Mouse (Mus musculus) hindbrain, embryonic 13.5 days (tissue): ENCODE measurements around the gene Gm20662. TPM values are rescaled to one million over a fixed set of nuclear protein-coding genes. Genes with fewer than 3 reads are reported as not detected.

Experiments used
- ATAC-seq: fragments of 200-750 bp; cut with Nextera tagmentation; 2 replicates; pipeline ENCODE4 v1.8.0; 2017; ENCODE audit warnings: moderate TSS enrichment; ENCODE audit not compliant: low FRiP score
- H3K27ac ChIP-seq: fragments of 300-500 bp; sonication (generic); 2 replicates; pipeline ENCODE4 v1.5.1; 2015; ENCODE audit warnings: inconsistent platforms, mild to moderate bottlenecking, moderate library complexity
- H3K27me3 ChIP-seq: fragments of 300-500 bp; sonication (generic); 2 replicates; pipeline ENCODE4 v1.6.1; 2015; ENCODE audit warnings: mild to moderate bottlenecking, inconsistent platforms
- H3K36me3 ChIP-seq: fragments of 300-500 bp; sonication (generic); 2 replicates; pipeline ENCODE4 v1.6.1; 2015; ENCODE audit warnings: mild to moderate bottlenecking, inconsistent platforms
- H3K4me1 ChIP-seq: fragments of 300-500 bp; sonication (generic); replicated peaks from 2 replicates; pipeline ENCODE4 v1.6.1; 2015; ENCODE audit warnings: inconsistent platforms
- H3K4me2 ChIP-seq: fragments of 300-500 bp; sonication (generic); 2 replicates; pipeline ENCODE4 v1.6.1; 2015; ENCODE audit warnings: inconsistent platforms, mild to moderate bottlenecking, moderate library complexity
- H3K4me3 ChIP-seq: fragments of 300-500 bp; sonication (generic); 2 replicates; pipeline ENCODE4 v1.5.1; 2015; ENCODE audit warnings: mild to moderate bottlenecking, inconsistent platforms
- H3K9ac ChIP-seq: fragments of 300-500 bp; sonication (generic); 2 replicates; pipeline ENCODE4 v1.6.1; 2015; ENCODE audit warnings: mild to moderate bottlenecking, inconsistent platforms
- H3K9me3 ChIP-seq: fragments of 300-500 bp; sonication (generic); 2 replicates; pipeline ENCODE4 v1.6.1; 2016; ENCODE audit warnings: inconsistent platforms
- WGBS: fragments of 180-500 bp; shearing (Covaris S2); methylation state at CpG from one replicate; pipeline ENCODE4 v1.1.7; 2015; 5-methylcytosine and 5-hydroxymethylcytosine counted together
- polyA plus RNA-seq: library from polyadenylated mRNA; unstranded; fragments of >200 nt; fragmentation: Nextera tagmentation; extraction: Ambion mirVana; gene quantifications from 2 replicates; pipeline ENCODE4 v1.2.1, GENCODE M21; 2015

Gm20662 gene
- polyA plus RNA-seq, 1 experiment from 2014 or later, result 0.60 TPM

- Histone ChIP-seq H3K4me1 (no peaks in the 10 kb centered on the region), H3K27ac (no peak overlapping the region), H3K9me3 (no peaks in the 10 kb centered on the region), H3K36me3 (peaks cover 74% of the 10 kb centered on the region), H3K27me3 (no peaks in the 10 kb centered on the region), H3K4me3 (no peak overlapping the region), H3K9ac (no peak overlapping the region), H3K4me2 (no peak overlapping the region)
- WGBS, result 83% methylated on average over 7 of the region's 7 CpGs
- ATAC-seq, result no peak
These were observed 71.0 kb downstream of the Gm20662 start for GRCm38 (mm10) chr9:108067199-108067598.

- no peak overlapping the region for H3K4me3 ChIP-seq
- H3K9ac ChIP-seq, result no peak overlapping the region
- peaks cover 70% of the 10 kb centered on the region for H3K36me3 ChIP-seq
- H3K27ac ChIP-seq, result no peak overlapping the region
- 23% methylated on average over 8 of the region's 8 CpGs for WGBS
- no peaks in the 10 kb centered on the region for H3K4me1 ChIP-seq
- H3K27me3 ChIP-seq, result no peaks in the 10 kb centered on the region
- H3K4me2 ChIP-seq, result no peak overlapping the region
- ATAC-seq, result peak; percentile 33; the same call in 1 of the 2 replicates
- no peaks in the 10 kb centered on the region for H3K9me3 ChIP-seq
These were observed 71.8 kb downstream of the Gm20662 start for GRCm38 (mm10) chr9:108067900-108068299.

GRCm38 (mm10) chr9:108069007-108069406 lies 72.9 kb downstream of the Gm20662 start:
- Histone ChIP-seq H3K9me3 (no peaks in the 10 kb centered on the region), H3K27ac (no peak overlapping the region), H3K9ac (no peak overlapping the region), H3K4me3 (no peak overlapping the region), H3K4me1 (no peaks in the 10 kb centered on the region), H3K27me3 (no peaks in the 10 kb centered on the region), H3K36me3 (peaks cover 64% of the 10 kb centered on the region), H3K4me2 (no peak overlapping the region)
- WGBS, result 94% methylated on average over 9 of the region's 9 CpGs
- no peak for ATAC-seq

GRCm38 (mm10) chr9:108069529-108069928 lies 73.4 kb downstream of the Gm20662 start:
- H3K27ac ChIP-seq, result no peak overlapping the region
- 91% methylated on average over 7 of the region's 7 CpGs for WGBS

GRCm38 (mm10) chr9:108071801-108072200 lies 75.7 kb downstream of the Gm20662 start:
- H3K36me3 ChIP-seq, result peaks cover 51% of the 10 kb centered on the region
- no peaks in the 10 kb centered on the region for H3K27me3 ChIP-seq
- H3K27ac ChIP-seq, result no peak overlapping the region
- no peak overlapping the region for H3K9ac ChIP-seq
- WGBS, result 93% methylated on average over 4 of the region's 4 CpGs
- H3K4me2 ChIP-seq, result no peak overlapping the region
- H3K4me3 ChIP-seq, result no peak overlapping the region
- H3K4me1 ChIP-seq, result no peaks in the 10 kb centered on the region
- H3K9me3 ChIP-seq, result no peaks in the 10 kb centered on the region
- ATAC-seq, result no peak

More at GRCm38 (mm10) chr9:108069529-108069928, 73.4 kb downstream of the Gm20662 start:
- Histone ChIP-seq H3K4me1 (no peaks in the 10 kb centered on the region), H3K4me3 (no peak overlapping the region), H3K27me3 (no peaks in the 10 kb centered on the region), H3K9ac (no peak overlapping the region), H3K36me3 (peaks cover 59% of the 10 kb centered on the region), H3K9me3 (no peaks in the 10 kb centered on the region), H3K4me2 (no peak overlapping the region)
- no peak for ATAC-seq

- no peak for ATAC-seq
- no peaks in the 10 kb centered on the region for H3K27me3 ChIP-seq
- 0 out of 2 replicates have a peak overlapping the region, but pooled peaks have one; percentile 43 for H3K9ac ChIP-seq
- no peaks in the 10 kb centered on the region for H3K4me1 ChIP-seq
- H3K9me3 ChIP-seq, result no peaks in the 10 kb centered on the region
- H3K4me2 ChIP-seq, result no peak overlapping the region
- peaks cover 56% of the 10 kb centered on the region for H3K36me3 ChIP-seq
- WGBS, result 80% methylated on average over 9 of the region's 9 CpGs
- no peak overlapping the region for H3K27ac ChIP-seq
- H3K4me3 ChIP-seq, result no peak overlapping the region
These were observed 76.4 kb downstream of the Gm20662 start for GRCm38 (mm10) chr9:108072481-108072924.

GRCm38 (mm10) chr9:108073141-108073930 lies 77.2 kb downstream of the Gm20662 start:
- Histone ChIP-seq H3K4me3 (no peak overlapping the region), H3K9me3 (no peaks in the 10 kb centered on the region), H3K9ac (peak overlapping the region; percentile 20; the same call in 1 of the 2 replicates), H3K27ac (no peak overlapping the region), H3K4me2 (no peak overlapping the region), H3K4me1 (peaks cover 8% of the 10 kb centered on the region), H3K27me3 (no peaks in the 10 kb centered on the region), H3K36me3 (peaks cover 54% of the 10 kb centered on the region)
- no peak for ATAC-seq
- 70% methylated on average over 7 of the region's 7 CpGs for WGBS

GRCm38 (mm10) chr9:108080168-108080567 lies 84.0 kb downstream of the Gm20662 start, which contains the start of gene Mst1:
TSS of gene Mst1 (plus strand) at chr9:108080436.
- WGBS, result 77% methylated on average over 5 of the region's 5 CpGs
- Histone ChIP-seq H3K27me3 (peaks cover 49% of the 10 kb centered on the region), H3K27ac (no peak within 1 kb of the TSS), H3K9ac (peak within 1 kb of the TSS; percentile 99), H3K4me3 (peak within 1 kb of the TSS; percentile 76), H3K9me3 (no peaks in the 10 kb centered on the region), H3K4me2 (peak within 1 kb of the TSS; percentile 93), H3K4me1 (peaks cover 28% of the 10 kb centered on the region), H3K36me3 (peaks cover 25% of the 10 kb centered on the region)
- no peak for ATAC-seq

- ATAC-seq, result no peak
- H3K36me3 ChIP-seq, result peaks cover 41% of the 10 kb centered on the region
- WGBS, result 9% methylated on average over 18 of the region's 19 CpGs
- H3K9ac ChIP-seq, result peak overlapping the region; percentile 35; the same call in 1 of the 2 replicates
- peak overlapping the region; percentile 15 for H3K4me3 ChIP-seq
- H3K27me3 ChIP-seq, result peaks cover 49% of the 10 kb centered on the region
- H3K27ac ChIP-seq, result no peak overlapping the region
- H3K4me2 ChIP-seq, result peak overlapping the region; percentile 30
- H3K4me1 ChIP-seq, result peaks cover 28% of the 10 kb centered on the region
- no peaks in the 10 kb centered on the region for H3K9me3 ChIP-seq
These were observed 86.4 kb downstream of the Gm20662 start for GRCm38 (mm10) chr9:108082549-108082948.

- WGBS, result 28% methylated on average over 12 of the region's 12 CpGs
- H3K4me2 ChIP-seq, result peak within 1 kb of the TSS; percentile 30
- ATAC-seq, result no peak
- peak within 1 kb of the TSS; percentile 35; the same call in 1 of the 2 replicates for H3K9ac ChIP-seq
- H3K27me3 ChIP-seq, result peaks cover 49% of the 10 kb centered on the region
- peak within 1 kb of the TSS; percentile 15 for H3K4me3 ChIP-seq
- H3K9me3 ChIP-seq, result no peaks in the 10 kb centered on the region
- peaks cover 23% of the 10 kb centered on the region for H3K4me1 ChIP-seq
- no peak within 1 kb of the TSS for H3K27ac ChIP-seq
- peaks cover 46% of the 10 kb centered on the region for H3K36me3 ChIP-seq
These were observed 86.9 kb downstream of the Gm20662 start, which contains the start of gene Rnf123 for GRCm38 (mm10) chr9:108082988-108083431. TSS of gene Rnf123 (minus strand) at chr9:108083346.

GRCm38 (mm10) chr9:108083561-108083960 lies 87.4 kb downstream of the Gm20662 start:
- Histone ChIP-seq H3K27me3 (peaks cover 49% of the 10 kb centered on the region), H3K4me1 (peaks cover 18% of the 10 kb centered on the region), H3K9ac (no peak overlapping the region), H3K9me3 (no peaks in the 10 kb centered on the region), H3K27ac (no peak overlapping the region), H3K4me2 (no peak overlapping the region), H3K36me3 (peaks cover 51% of the 10 kb centered on the region), H3K4me3 (no peak overlapping the region)
- WGBS, result 90% methylated on average over 6 of the region's 6 CpGs
- ATAC-seq, result no peak

GRCm38 (mm10) chr9:108085261-108085660 lies 89.1 kb downstream of the Gm20662 start:
- ATAC-seq, result no peak
- Histone ChIP-seq H3K27ac (no peak overlapping the region), H3K4me1 (peaks cover 11% of the 10 kb centered on the region; the same call in 1 of the 2 replicates), H3K9me3 (no peaks in the 10 kb centered on the region), H3K36me3 (peaks cover 68% of the 10 kb centered on the region), H3K4me3 (no peak overlapping the region), H3K4me2 (no peak overlapping the region), H3K27me3 (peaks cover 46% of the 10 kb centered on the region), H3K9ac (no peak overlapping the region)
- 92% methylated on average over 4 of the region's 4 CpGs for WGBS
